Mouse (Mus musculus) ES-E14 (cell line): ENCODE results near the gene Sdr9c7. TPM values are rescaled to one million over a fixed set of nuclear protein-coding genes. Genes with fewer than 3 reads are reported as not detected.
"Not testable (repeated sequence)": the region's sequence is repeated elsewhere in the genome, so short reads cannot be mapped to it uniquely, and the experiment has no call there.

Source experiments
- DNase-seq: peaks from one replicate; pipeline ENCODE4 v3.0.0-alpha.2; 2013; ENCODE audit warnings: low read depth, low spot score
- H3K27ac ChIP-seq: 2 replicates; pipeline ENCODE4 v1.5.1; 2012; ENCODE audit warnings: low read depth, mild to moderate bottlenecking, low read length, moderate library complexity, mixed read lengths; ENCODE audit not compliant: poor library complexity, insufficient read depth, severe bottlenecking
- H3K36me3 ChIP-seq: 2 replicates; pipeline ENCODE4 v1.6.1; 2012; ENCODE audit warnings: mild to moderate bottlenecking, low read length, moderate library complexity, mixed read lengths; ENCODE audit not compliant: control insufficient read depth, poor library complexity, insufficient read depth, severe bottlenecking
- H3K4me1 ChIP-seq, 2 experiments: fragments of 150-350 bp in 1 of 2; sonication (generic) in 1 of 2; 2 replicates each; pipeline ENCODE4 v1.6.1; 2012; ENCODE audit warnings: low read length in 2 of 2, mild to moderate bottlenecking in 1 of 2, mixed read lengths in 1 of 2; ENCODE audit not compliant: control insufficient read depth in 2 of 2, insufficient read depth in 2 of 2, poor library complexity in 1 of 2
- H3K4me3 ChIP-seq, 2 experiments: fragments of 150-350 bp in 1 of 2; sonication (generic) in 1 of 2; 2 replicates each; pipeline ENCODE4 v1.5.1; 2012; ENCODE audit warnings: low read length in 2 of 2, low read depth in 1 of 2, mild to moderate bottlenecking in 1 of 2, mixed read lengths in 1 of 2; ENCODE audit not compliant: insufficient read depth in 1 of 2, poor library complexity in 1 of 2, severe bottlenecking in 1 of 2
- H3K9ac ChIP-seq: 2 replicates; pipeline ENCODE4 v1.6.1; 2012; ENCODE audit warnings: low read depth, mild to moderate bottlenecking, low read length, mixed read lengths; ENCODE audit not compliant: poor library complexity, insufficient read depth, severe bottlenecking
- H3K9me3 ChIP-seq: fragments of 150-350 bp; sonication (generic); 2 replicates; pipeline ENCODE4 v1.6.1; 2012; ENCODE audit warnings: low read depth, mild to moderate bottlenecking, low read length; ENCODE audit not compliant: control insufficient read depth, insufficient read depth
- CHD2 ChIP-seq: IDR thresholded peaks from 2 replicates; pipeline ENCODE4 v1.6.1; 2014; ENCODE audit warnings: mild to moderate bottlenecking, low read depth, low read length, inconsistent platforms
- HCFC1 ChIP-seq: IDR thresholded peaks from 2 replicates; pipeline ENCODE4 v1.6.1; 2012; ENCODE audit warnings: low read length, inconsistent platforms, borderline replicate concordance; ENCODE audit not compliant: insufficient read depth
- MAFK ChIP-seq: IDR thresholded peaks from 2 replicates; pipeline ENCODE4 v1.6.1; 2014; ENCODE audit warnings: mild to moderate bottlenecking, low read depth, low read length, inconsistent platforms; ENCODE audit not compliant: insufficient read depth
- ZC3H11A ChIP-seq: IDR thresholded peaks from 2 replicates; pipeline ENCODE4 v1.6.1; 2012; ENCODE audit warnings: low read depth, mild to moderate bottlenecking, inconsistent platforms, low read length, borderline replicate concordance
- ZNF384 ChIP-seq: IDR thresholded peaks from 2 replicates; pipeline ENCODE4 v1.6.1; 2012; ENCODE audit warnings: low read depth, low read length, inconsistent platforms
- in situ Hi-C, 2 experiments: fragments of 600-800 bp; cut with MboI; formaldehyde crosslinking; loops; one replicate each; pipeline ENCODE4 v1.15.1; 2025; ENCODE audit warnings: low sequenced_read_pairs in 2 of 2, inconsistent platforms in 1 of 2; ENCODE audit not compliant: unreplicated experiment in 2 of 2
- total RNA-seq: library from RNA; depleted of rRNA; stranded (reverse); fragments of 300-350 nt; gene quantifications from 2 replicates; pipeline ENCODE4 v1.2.3, GENCODE M21; 2012

Sdr9c7 gene
- total RNA-seq, 1 experiment = 0.27 TPM

- Histone ChIP-seq H3K36me3 (no peaks in the 10 kb centered on the region), H3K4me3 (no peak overlapping the region), H3K9me3 (no peaks in the 10 kb centered on the region), H3K9ac (no peak overlapping the region; the same call in 1 of the 2 replicates), H3K27ac (no peak overlapping the region), H3K4me1 (peaks cover 16 to 28% of the 10 kb centered on the region in 2 experiments)
- in situ Hi-C loops = no loop called here
- TF ChIP-seq MAFK (no peak), HCFC1 (no peak), CHD2 (no peak), ZNF384 (no peak)
- DNase-seq = no peak
Observed at GRCm38 (mm10) chr10:127904718-127905446, 6.6 kb downstream of the Sdr9c7 start.

GRCm38 (mm10) chr10:127906138-127906537, 7.8 kb downstream of the Sdr9c7 start:
- in situ Hi-C loops = no loop called here

GRCm38 (mm10) chr10:127907386-127907951, 9.2 kb downstream of the Sdr9c7 start:
- TF ChIP-seq ZNF384 (peak; percentile 93), MAFK (peak; percentile 41; the same call in 1 of the 2 replicates), HCFC1 (no peak), CHD2 (no peak), ZC3H11A (no peak)
- H3K9me3 ChIP-seq = no peaks in the 10 kb centered on the region
- in situ Hi-C loops = no loop called here
- no peak overlapping the region for H3K9ac ChIP-seq
- DNase-seq = peak; percentile 83
- peaks cover 16 to 28% of the 10 kb centered on the region in 2 experiments for H3K4me1 ChIP-seq
- H3K4me3 ChIP-seq = no peak overlapping the region
- peak overlapping the region; percentile 76 for H3K27ac ChIP-seq
- no peaks in the 10 kb centered on the region for H3K36me3 ChIP-seq

More at GRCm38 (mm10) chr10:127906138-127906537, 7.8 kb downstream of the Sdr9c7 start:
- no peak for DNase-seq
- Histone ChIP-seq H3K4me3 (no peak overlapping the region), H3K27ac (no peak overlapping the region; the same call in 1 of the 2 replicates), H3K9ac (no peak overlapping the region), H3K36me3 (no peaks in the 10 kb centered on the region), H3K4me1 (peaks cover 16 to 28% of the 10 kb centered on the region in 2 experiments), H3K9me3 (no peaks in the 10 kb centered on the region)
- no peak for TF ChIP-seq CHD2
- no peak for TF ChIP-seq ZC3H11A
- TF ChIP-seq MAFK = no peak
- no peak for TF ChIP-seq HCFC1
- no peak for TF ChIP-seq ZNF384

GRCm38 (mm10) chr10:127915578-127915977, 17.3 kb downstream of the Sdr9c7 start:
- H3K4me3 ChIP-seq = no peak overlapping the region
- in situ Hi-C loops = no loop called here
- no peak overlapping the region for H3K9ac ChIP-seq
- peak; percentile 99 for TF ChIP-seq MAFK
- TF ChIP-seq ZC3H11A = no peak
- no peak for TF ChIP-seq ZNF384
- no peak for TF ChIP-seq HCFC1
- DNase-seq = no peak
- H3K27ac ChIP-seq = no peak overlapping the region
- no peaks in the 10 kb centered on the region for H3K36me3 ChIP-seq
- H3K4me1 ChIP-seq = no peaks in the 10 kb centered on the region
- no peaks in the 10 kb centered on the region for H3K9me3 ChIP-seq

- in situ Hi-C loops, H3K4me3 ChIP-seq, H3K9me3 ChIP-seq, H3K36me3 ChIP-seq, H3K9ac ChIP-seq, H3K4me1 ChIP-seq, DNase-seq, H3K27ac ChIP-seq: not testable (repeated sequence)
- TF ChIP-seq CHD2 = peak; percentile 34; the same call in 1 of the 2 replicates
Observed at GRCm38 (mm10) chr10:127917183-127917582, 18.9 kb downstream of the Sdr9c7 start.
